Comparison of ENCODE assay signal across 21 mouse cellular contexts in genomic region chr2:101321286-101321914, GRCm38 (mm10).
"Had no signal": no experiment of that assay in that cellular context is flagged by ENCODE, and none has a peak within 500 bp of the region (broad histone marks: within the 10 kb centered on the region; RNA-seq: fewer than 3 reads in every experiment).

No protein-coding gene starts in this region.

- H3K4me2 ChIP-seq: intestine, embryonic 15.5 days; limb, embryonic 13.5 days; liver, embryonic 12.5 days; liver, embryonic 15.5 days; lung, embryonic 15.5 days; midbrain, embryonic 13.5 days; neural tube, embryonic 12.5 days had no signal

- H3K36me3 ChIP-seq: intestine, embryonic 15.5 days; limb, embryonic 10.5 days; limb, embryonic 13.5 days; liver, embryonic 12.5 days; liver, embryonic 15.5 days; lung, embryonic 15.5 days; midbrain, embryonic 10.5 days; midbrain, embryonic 13.5 days; neural tube, embryonic 12.5 days had no signal

- DNase-seq: layer of hippocampus, adult 9-11 months; liver; lung, adult 18-20 months; lung, postnatal 10 days; lung, postnatal 36 days; thymus, adult 18-20 months; thymus, postnatal 36 days had no signal

- ATAC-seq: hindbrain, embryonic 16.5 days; intestine, embryonic 15.5 days; liver, embryonic 12.5 days; midbrain, embryonic 13.5 days; midbrain, embryonic 16.5 days had no signal

- H3K27me3 ChIP-seq: intestine, embryonic 15.5 days; limb, embryonic 13.5 days; liver, embryonic 12.5 days; liver, embryonic 15.5 days; lung, embryonic 15.5 days; megakaryocyte, embryonic 14.5 days; midbrain, embryonic 13.5 days; neural tube, embryonic 12.5 days had no signal

- H3K9me3 ChIP-seq: intestine, embryonic 15.5 days; limb, embryonic 10.5 days; limb, embryonic 13.5 days; liver, embryonic 12.5 days; liver, embryonic 15.5 days; lung, embryonic 15.5 days; megakaryocyte, embryonic 14.5 days; midbrain, embryonic 10.5 days; midbrain, embryonic 13.5 days; neural tube, embryonic 12.5 days had no signal

- H3K4me1 ChIP-seq: intestine, embryonic 15.5 days; limb, embryonic 10.5 days; limb, embryonic 13.5 days; liver, embryonic 12.5 days; liver, embryonic 15.5 days; lung, embryonic 15.5 days; megakaryocyte, embryonic 14.5 days; midbrain, embryonic 13.5 days; neural tube, embryonic 12.5 days had no signal

- H3K9ac ChIP-seq: intestine, embryonic 15.5 days; limb, embryonic 13.5 days; liver, embryonic 12.5 days; liver, embryonic 15.5 days; lung, embryonic 15.5 days; midbrain, embryonic 13.5 days; neural tube, embryonic 12.5 days had no signal

- H3K27ac ChIP-seq: intestine, embryonic 15.5 days; layer of hippocampus, adult 2 months; limb, embryonic 10.5 days; limb, embryonic 13.5 days; liver, embryonic 12.5 days; liver, embryonic 15.5 days; lung, embryonic 15.5 days; midbrain, embryonic 10.5 days; midbrain, embryonic 13.5 days; neural tube, embryonic 12.5 days had no signal

- H3K4me3 ChIP-seq: intestine, embryonic 15.5 days; layer of hippocampus, adult 2 months; limb, embryonic 10.5 days; limb, embryonic 13.5 days; liver, embryonic 12.5 days; liver, embryonic 15.5 days; lung, embryonic 15.5 days; megakaryocyte, embryonic 14.5 days; midbrain, embryonic 10.5 days; midbrain, embryonic 13.5 days; myocyte; neural tube, embryonic 12.5 days had no signal
